Mouse (Mus musculus) CH12F3 (cell line): ENCODE measurements around the gene Cct3.
"Not testable (repeated sequence)": the region's sequence is repeated elsewhere in the genome, so short reads cannot be mapped to it uniquely, and the experiment has no call there.

Source experiments
- in situ Hi-C: fragments of 300-500 bp; cut with MboI; formaldehyde crosslinking; loops from 2 replicates; pipeline ENCODE4 v1.14.3; 2020; ENCODE audit warnings: low sequenced_read_pairs

Gene Cct3

GRCm38 (mm10) chr3:88296561-88297318 is at the start of gene Cct3, which contains the start of gene Tsacc:
TSS of gene Cct3 (plus strand) at chr3:88297116.
TSS of gene Tsacc (minus strand) at chr3:88296999.
- in situ Hi-C loops = no loop called here

GRCm38 (mm10) chr3:88247666-88248065 is 49.2 kb upstream of the Cct3 start:
- in situ Hi-C loops = no loop called here

GRCm38 (mm10) chr3:88248406-88248805 is 48.5 kb upstream of the Cct3 start:
- in situ Hi-C loops = no loop called here

GRCm38 (mm10) chr3:88252739-88253138 is 44.2 kb upstream of the Cct3 start:
- in situ Hi-C loops = no loop called here

- in situ Hi-C loops = no loop called here
Observed at GRCm38 (mm10) chr3:88254268-88254926, 42.5 kb upstream of the Cct3 start, which contains the start of gene Rhbg. TSS of gene Rhbg (minus strand) at chr3:88254709.

GRCm38 (mm10) chr3:88255950-88256349 is 41.0 kb upstream of the Cct3 start:
- in situ Hi-C loops = no loop called here

- in situ Hi-C loops = no loop called here
Observed at GRCm38 (mm10) chr3:88256382-88256781, 40.5 kb upstream of the Cct3 start.

GRCm38 (mm10) chr3:88262346-88262745 is 34.6 kb upstream of the Cct3 start:
- in situ Hi-C loops = no loop called here

- in situ Hi-C loops = not testable (repeated sequence)
Observed at GRCm38 (mm10) chr3:88268014-88268413, 28.9 kb upstream of the Cct3 start.

- in situ Hi-C loops = no loop called here
Observed at GRCm38 (mm10) chr3:88268991-88269390, 27.9 kb upstream of the Cct3 start.

- in situ Hi-C loops = not testable (repeated sequence)
Observed at GRCm38 (mm10) chr3:88271298-88271697, 25.6 kb upstream of the Cct3 start.

GRCm38 (mm10) chr3:88271859-88272258 is 25.1 kb upstream of the Cct3 start:
- in situ Hi-C loops = no loop called here

GRCm38 (mm10) chr3:88274002-88274401 is 22.9 kb upstream of the Cct3 start:
- in situ Hi-C loops = no loop called here

- in situ Hi-C loops = no loop called here
Observed at GRCm38 (mm10) chr3:88276121-88276520, 20.8 kb upstream of the Cct3 start.

- in situ Hi-C loops = no loop called here
Observed at GRCm38 (mm10) chr3:88276529-88277143, 20.3 kb upstream of the Cct3 start.

GRCm38 (mm10) chr3:88280035-88280434 is 16.9 kb upstream of the Cct3 start:
- in situ Hi-C loops = no loop called here

GRCm38 (mm10) chr3:88281141-88281916 is 15.6 kb upstream of the Cct3 start:
- in situ Hi-C loops = not testable (repeated sequence)

GRCm38 (mm10) chr3:88284815-88285564 is 11.9 kb upstream of the Cct3 start:
- in situ Hi-C loops = not testable (repeated sequence)

GRCm38 (mm10) chr3:88285565-88285895 is 11.4 kb upstream of the Cct3 start:
- in situ Hi-C loops = not testable (repeated sequence)

GRCm38 (mm10) chr3:88287110-88287509 is 9.8 kb upstream of the Cct3 start, which contains the start of gene Gm38392:
TSS of gene Gm38392 (minus strand) at chr3:88287210.
- in situ Hi-C loops = no loop called here
